ENCODE assay signal across 25 mouse cellular contexts in genomic region chr19:32940806-32941205, GRCm38 (mm10).
DNase-seq lines count a peak whose midpoint lies in the region; ATAC-seq and TF ChIP-seq lines count a peak whose summit lies in the region.
"Had no signal": no experiment of that assay in that cellular context is flagged by ENCODE, and none has a peak within 500 bp of the region (broad histone marks: within the 10 kb centered on the region; RNA-seq: fewer than 3 reads in every experiment).

No protein-coding gene starts in this region.

- no peaks in the 10 kb centered on the region for H3K79me2 ChIP-seq in MEL (ENCODE audit: control insufficient read depth, insufficient read depth, low read length, poor library complexity)

- H3K27me3 ChIP-seq in MEL (ENCODE audit: control insufficient read depth in 1 of 2, insufficient read depth in 2 of 2, low read length in 2 of 2) = peaks cover 0 to 2% of the 10 kb centered on the region in 2 experiments; a peak in 1 of 4 replicates
- H3K27me3 ChIP-seq: CH12.LX, Patski had no signal

- H3K9ac ChIP-seq in MEL (ENCODE audit: control insufficient read depth, low read depth, low read length, poor library complexity, severe bottlenecking) = no peak overlapping the region

- no peak overlapping the region for H3K4me3 ChIP-seq in MEL (ENCODE audit: control insufficient read depth in 1 of 2, insufficient read depth in 1 of 2, low read depth in 2 of 2, low read length in 2 of 2)
- H3K4me3 ChIP-seq in brown adipose tissue, adult 24 weeks (ENCODE audit: insufficient read depth, low read depth, low read length) = no peak overlapping the region

- DNase-seq in heart, adult 11 months = peak; percentile 80
- DNase-seq in heart, postnatal 25 days (ENCODE audit: low spot score) = no peak
- DNase-seq in MEL (ENCODE audit: low read depth, low spot score) = no peak
- peak; percentile 50 for DNase-seq in adipocyte (ENCODE audit: low spot score)
- no peak for DNase-seq in right cerebral cortex, postnatal 10 days (ENCODE audit: low spot score in 2 of 2)
- DNase-seq in cerebellum, adult 18-20 months = no peak
- DNase-seq: adrenal gland, adult 2 months; adrenal gland, adult 8-10 months; adrenal gland, postnatal 10 days; adrenal gland, postnatal 14 days; adrenal gland, postnatal 25 days; adrenal gland, postnatal 36 days; B cell, adult 2 months; cerebellum, adult 11 months; cerebellum, adult 11-12 months; cerebellum, adult 2 months; cerebellum, adult 8-10 months; cerebellum, adult 9-10 months had no signal

- TF ChIP-seq CTCF in MEL (IDR thresholded peaks at IDR 0.05 in 2 of 3, conservative IDR thresholded peaks at IDR 0.05 in 1 of 3; ENCODE audit: control insufficient read depth in 1 of 3, insufficient read depth in 1 of 3, low read depth in 2 of 3, low read length in 3 of 3, poor library complexity in 1 of 3, severe bottlenecking in 1 of 3) = no peak

- no peak for TF ChIP-seq POLR2A in MEL (IDR thresholded peaks at IDR 0.05; ENCODE audit: control insufficient read depth in 1 of 2, insufficient read depth in 1 of 2, low read depth in 1 of 2, low read length in 2 of 2, poor library complexity in 1 of 2)

- no peak overlapping the region for H3K27ac ChIP-seq in MEL (ENCODE audit: control insufficient read depth, low read depth, low read length)
- H3K27ac ChIP-seq in brown adipose tissue, adult 24 weeks (replicated peaks; ENCODE audit: low read depth, low read length) = peak overlapping the region; percentile 52; the same call in 1 of the 2 replicates

- no peaks in the 10 kb centered on the region for H3K9me3 ChIP-seq in MEL (replicated peaks; ENCODE audit: insufficient read depth, low read length)
- H3K9me3 ChIP-seq: G1E had no signal

- no peak for TF ChIP-seq RAD21 in MEL (IDR thresholded peaks at IDR 0.05; ENCODE audit: low read depth, low read length)

- ATAC-seq in megakaryocyte progenitor cell, adult 5-6 weeks (replicated peaks; ENCODE audit: poor library complexity) = no peak
- ATAC-seq: activated CD4-positive, CD25-positive, alpha-beta regulatory T cell, adult 4 months; CD4-positive, CD25-positive, alpha-beta regulatory T cell, adult 4 months; Patski had no signal

- intact Hi-C loops in heart, postnatal 25 days (cut with DNase I) = no loop called here

- no peak for TF ChIP-seq EP300 in MEL (IDR thresholded peaks at IDR 0.05; ENCODE audit: low read depth in 1 of 2, low read length in 2 of 2)

- peaks cover 0 to 4% of the 10 kb centered on the region in 2 experiments; a peak in 2 of 4 replicates for H3K36me3 ChIP-seq in MEL (ENCODE audit: control insufficient read depth in 1 of 2, insufficient read depth in 2 of 2, low read length in 2 of 2)
- H3K36me3 ChIP-seq: G1E had no signal

- H3K4me1 ChIP-seq in MEL (ENCODE audit: control insufficient read depth in 1 of 2, insufficient read depth in 2 of 2, low read length in 2 of 2) = peaks cover 0 to 6% of the 10 kb centered on the region in 2 experiments; a peak in 3 of 4 replicates
- H3K4me1 ChIP-seq in brown adipose tissue, adult 24 weeks (ENCODE audit: control insufficient read depth, insufficient read depth, insufficient read length, low read length) = peaks cover 2% of the 10 kb centered on the region; the same call in 1 of the 2 replicates

TF ChIP-seq in MEL, 35 proteins besides CTCF, POLR2A, EP300 and RAD21:
- TF ChIP-seq USF1 (IDR thresholded peaks at IDR 0.05; ENCODE audit: low read depth, low read length) = 0 out of 2 replicates have a peak, but pooled peaks have one; percentile 22
- TF ChIP-seq POLR2AphosphoS5 (IDR thresholded peaks at IDR 0.05; ENCODE audit: borderline replicate concordance, low read depth, low read length) = no peak
- TF ChIP-seq E2F4 (IDR thresholded peaks at IDR 0.05; ENCODE audit: borderline replicate concordance, low read depth, low read length) = no peak

Comparison
In these comparisons a context has a peak if more than half of its experiments do, and no peak if none do; other contexts are left out.
1. DNase-seq: peak in heart, adult 11 months (single experiment) and adipocyte (single experiment); none in heart, postnatal 25 days (single experiment), MEL (single experiment), right cerebral cortex, postnatal 10 days (0 of 2) and cerebellum, adult 18-20 months (0 of 2).